Mouse (Mus musculus) gastrocnemius, adult 18-20 months (tissue): ENCODE measurements around the gene H2afv. TPM values are rescaled to one million over a fixed set of nuclear protein-coding genes. Genes with fewer than 3 reads are reported as not detected.

Source experiments
- DNase-seq: peaks from one replicate; pipeline ENCODE4 v3.0.0; 2021; ENCODE audit warnings: low spot score
- microRNA-seq: library from miRNA; unstranded; fragments of <30 nt; microRNA quantifications from one replicate; pipeline ENCODE4 v1.2.0, GENCODE M21; 2021
- total RNA-seq, 2 experiments: library from RNA; stranded (reverse); gene quantifications; 2 replicates each; pipeline ENCODE4 v1.2.3; 2021

The H2afv gene
- total RNA-seq, 2 experiments from 2014 or later: 61.3 to 63.7 TPM

- DNase-seq: no peak
Measured at GRCm38 (mm10) chr11:6391516-6392276, 52.5 kb downstream of the H2afv start.

- no peak for DNase-seq
Measured at GRCm38 (mm10) chr11:6390376-6391053, 53.7 kb downstream of the H2afv start.

- no peak for DNase-seq
Measured at GRCm38 (mm10) chr11:6389483-6389921, 54.7 kb downstream of the H2afv start.

- DNase-seq: peak; percentile 93
Measured at GRCm38 (mm10) chr11:6388726-6389413, 55.4 kb downstream of the H2afv start, which contains the start of gene Zmiz2. Gene Zmiz2, plus strand, starts transcription at chr11:6389074.

- no peak for DNase-seq
Measured at GRCm38 (mm10) chr11:6388126-6388725, 56.0 kb downstream of the H2afv start.

GRCm38 (mm10) chr11:6380916-6381315 is 63.3 kb downstream of the H2afv start:
- DNase-seq: no peak

Small RNA genes lying within 50 kb of the gene (microRNA-seq; reads per million reads assigned to microRNA genes)
- gene Gm22123 (not detected), gene Mir7651 (not detected)

Other genes starting within 250 kb of the H2afv start
- gene A730071L15Rik, start 244.4 kb downstream of the H2afv start, total RNA-seq: under 1 TPM in 1 of 2 experiments, not detected in 1; 0.14 TPM
- 10 to 100 TPM; 65.0 to 70.0 TPM for gene Nudcd3, start 244.0 kb downstream of the H2afv start, total RNA-seq
- gene Npc1l1, start 214.3 kb downstream of the H2afv start, total RNA-seq: under 1 TPM; 0.23 to 0.28 TPM
- 10 to 100 TPM; 23.9 to 25.7 TPM for gene Ddx56, start 176.7 kb downstream of the H2afv start, total RNA-seq
- 10 to 100 TPM; 65.8 to 66.8 TPM for gene Tmed4, start 169.6 kb downstream of the H2afv start, total RNA-seq
- 100 to 1,000 TPM; 668 to 737 TPM for gene Ogdh, start 152.8 kb downstream of the H2afv start, total RNA-seq
- 10 to 100 TPM; 49.3 to 51.1 TPM for gene Zmiz2, start 55.4 kb downstream of the H2afv start, total RNA-seq
- 100 to 1,000 TPM; 185 to 242 TPM for gene Ppia, start 29.0 kb downstream of the H2afv start, total RNA-seq
- 10 to 100 TPM; 19.0 to 21.1 TPM for gene Purb, start 31.5 kb upstream of the H2afv start, total RNA-seq
- under 1 TPM; 0.45 to 0.80 TPM for gene Myo1g, start 76.5 kb upstream of the H2afv start, total RNA-seq
- 10 to 100 TPM; 21.9 to 26.8 TPM for gene Ccm2, start 102.4 kb upstream of the H2afv start, total RNA-seq
- gene Nacad, start 161.6 kb upstream of the H2afv start, total RNA-seq: under 1 TPM; 0.74 to 0.87 TPM
- gene Tbrg4, start 181.6 kb upstream of the H2afv start, total RNA-seq: 10 to 100 TPM; 62.9 to 64.4 TPM
- gene Wap, start 194.2 kb upstream of the H2afv start, total RNA-seq: not detected
- gene Ramp3, start 214.1 kb upstream of the H2afv start, total RNA-seq: 1 to 10 TPM in 1 of 2 experiments, under 1 TPM in 1; 0.48 to 1.1 TPM